Comparison of ENCODE assay signal across 13 mouse cellular contexts in the genomic region with DNA sequence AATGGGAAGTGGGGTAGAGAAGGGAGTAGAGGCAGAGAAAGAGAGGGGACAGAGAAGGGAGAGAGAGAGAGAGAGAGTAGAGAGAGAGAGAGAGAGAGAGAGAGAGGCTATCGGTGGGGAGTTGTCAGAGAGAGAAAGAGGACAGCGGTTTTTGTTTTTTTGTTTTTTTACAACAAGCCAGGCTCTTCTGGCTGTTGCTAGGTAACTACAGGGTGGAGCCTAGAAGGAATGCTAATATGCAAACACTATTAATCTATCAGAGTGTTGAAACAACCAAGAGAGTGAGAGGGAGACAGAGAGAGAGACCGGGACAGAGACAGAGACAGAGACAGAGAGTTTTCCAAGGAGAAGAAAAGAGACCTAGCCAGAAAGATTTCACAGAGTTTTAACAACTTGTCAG.
"Had no signal": no experiment of that assay in that cellular context is flagged by ENCODE, and none has a peak within 500 bp of the region (broad histone marks: within the 10 kb centered on the region; RNA-seq: fewer than 3 reads in every experiment).

No protein-coding gene starts in this region.

- H3K9ac ChIP-seq: liver, embryonic 15.5 days; lung, embryonic 15.5 days; midbrain, embryonic 15.5 days had no signal

- H3K27me3 ChIP-seq: liver, embryonic 15.5 days; lung, embryonic 15.5 days; megakaryocyte, embryonic 14.5 days; midbrain, embryonic 15.5 days had no signal

- H3K27ac ChIP-seq: left cerebral cortex, adult 2 months; limb, embryonic 10.5 days; liver, embryonic 15.5 days; lung, embryonic 15.5 days; macrophage; midbrain, embryonic 15.5 days had no signal

- H3K9me3 ChIP-seq: limb, embryonic 10.5 days; liver, embryonic 15.5 days; lung, embryonic 15.5 days; midbrain, embryonic 15.5 days had no signal

- H3K4me2 ChIP-seq: liver, embryonic 11.5 days; liver, embryonic 15.5 days; lung, embryonic 15.5 days; midbrain, embryonic 11.5 days; midbrain, embryonic 15.5 days had no signal

- DNase-seq: kidney, adult 8-10 months; kidney, postnatal 25 days; right cerebral cortex, postnatal 14 days had no signal

- H3K36me3 ChIP-seq: limb, embryonic 10.5 days; liver, embryonic 15.5 days; lung, embryonic 15.5 days; midbrain, embryonic 15.5 days had no signal

- H3K4me3 ChIP-seq: left cerebral cortex, adult 2 months; limb, embryonic 10.5 days; liver, embryonic 15.5 days; lung, embryonic 15.5 days; megakaryocyte, embryonic 14.5 days; midbrain, embryonic 15.5 days had no signal

- H3K4me1 ChIP-seq: liver, embryonic 15.5 days; lung, embryonic 15.5 days; megakaryocyte, embryonic 14.5 days; midbrain, embryonic 15.5 days had no signal

- ATAC-seq: intestine, postnatal 0 days; midbrain, embryonic 15.5 days had no signal
